24 mouse cellular contexts compared by ENCODE assay signal in genomic region chr8:44884399-44885006, GRCm38 (mm10). TPM values are rescaled to one million over a fixed set of nuclear protein-coding genes. Genes with fewer than 3 reads are reported as not detected.
A peak's percentile ranks its signal among the peaks of the same experiment; 100 is the strongest.
DNase-seq lines count a peak whose midpoint lies in the region; ATAC-seq lines count a peak whose summit lies in the region.
"Had no signal": no experiment of that assay in that cellular context is flagged by ENCODE, and none has a peak within 500 bp of the region (broad histone marks: within the 10 kb centered on the region; RNA-seq: fewer than 3 reads in every experiment).

No protein-coding gene starts in this region.

- no peak overlapping the region for H3K4me3 ChIP-seq in lung, embryonic 15.5 days
- H3K4me3 ChIP-seq in midbrain, embryonic 15.5 days: no peak overlapping the region
- no peak overlapping the region for H3K4me3 ChIP-seq in midbrain, embryonic 13.5 days (replicated peaks)
- H3K4me3 ChIP-seq: forebrain, embryonic 10.5 days; gastrocnemius, adult 2 months; heart, embryonic 12.5 days; heart, embryonic 15.5 days had no signal

- intact Hi-C loops in heart, postnatal 25 days (cut with DNase I): no loop called here

- no peak overlapping the region for H3K4me2 ChIP-seq in lung, embryonic 15.5 days
- no peak overlapping the region for H3K4me2 ChIP-seq in midbrain, embryonic 15.5 days
- H3K4me2 ChIP-seq in midbrain, embryonic 13.5 days (replicated peaks): no peak overlapping the region
- H3K4me2 ChIP-seq: heart, embryonic 12.5 days; heart, embryonic 15.5 days; hindbrain, embryonic 14.5 days had no signal

- H3K9me3 ChIP-seq in lung, embryonic 15.5 days: no peaks in the 10 kb centered on the region
- H3K9me3 ChIP-seq in midbrain, embryonic 15.5 days: no peaks in the 10 kb centered on the region
- no peaks in the 10 kb centered on the region for H3K9me3 ChIP-seq in midbrain, embryonic 13.5 days
- H3K9me3 ChIP-seq: forebrain, embryonic 10.5 days; heart, embryonic 15.5 days had no signal

- DNase-seq in heart, adult 11 months: peak; percentile 17
- DNase-seq in heart, postnatal 25 days (ENCODE audit: low spot score): no peak
- DNase-seq in lung, postnatal 4 days: no peak
- DNase-seq: adrenal gland, adult 8-10 months; adrenal gland, postnatal 25 days; cerebellum, adult 18-20 months; cerebellum, adult 9-10 months; cerebellum, postnatal 14 days; forebrain, postnatal 0 days; gastrocnemius, adult 2 months; gastrocnemius, postnatal 14 days; heart, adult 18-20 months; heart, postnatal 10 days; heart, postnatal 4 days had no signal

- no peaks in the 10 kb centered on the region for H3K36me3 ChIP-seq in lung, embryonic 15.5 days
- H3K36me3 ChIP-seq in midbrain, embryonic 15.5 days (replicated peaks): no peaks in the 10 kb centered on the region
- H3K36me3 ChIP-seq in midbrain, embryonic 13.5 days: no peaks in the 10 kb centered on the region
- H3K36me3 ChIP-seq: forebrain, embryonic 10.5 days; heart, embryonic 12.5 days; heart, embryonic 15.5 days had no signal

- peak; percentile 67; the same call in 1 of the 2 replicates for ATAC-seq in lung, embryonic 15.5 days (ENCODE audit: borderline replicate concordance, extremely low read depth, low FRiP score, low TSS enrichment)
- peak; percentile 66; the same call in 1 of the 2 replicates for ATAC-seq in midbrain, embryonic 15.5 days (replicated peaks)
- ATAC-seq in midbrain, embryonic 13.5 days: no peak
- ATAC-seq: activated CD4-positive, CD25-positive, alpha-beta regulatory T cell, adult 4 months; forebrain, embryonic 14.5 days; forebrain, postnatal 0 days; hindbrain, postnatal 0 days had no signal

- H3K4me1 ChIP-seq in lung, embryonic 15.5 days: no peaks in the 10 kb centered on the region
- H3K4me1 ChIP-seq in midbrain, embryonic 15.5 days: no peaks in the 10 kb centered on the region
- H3K4me1 ChIP-seq in midbrain, embryonic 13.5 days (replicated peaks): no peaks in the 10 kb centered on the region
- H3K4me1 ChIP-seq: heart, embryonic 12.5 days; heart, embryonic 15.5 days had no signal

- no peak overlapping the region for H3K27ac ChIP-seq in lung, embryonic 15.5 days
- no peak overlapping the region for H3K27ac ChIP-seq in midbrain, embryonic 15.5 days
- H3K27ac ChIP-seq in midbrain, embryonic 13.5 days: no peak overlapping the region
- H3K27ac ChIP-seq: forebrain, embryonic 10.5 days; gastrocnemius, adult 2 months; heart, embryonic 15.5 days; hindbrain, embryonic 14.5 days; hindbrain, postnatal 0 days had no signal

- 19% methylated on average over 8 of the region's 8 CpGs for WGBS in lung, embryonic 15.5 days
- 62% methylated on average over 8 of the region's 8 CpGs for WGBS in midbrain, embryonic 15.5 days
- 65% methylated on average over 8 of the region's 8 CpGs for WGBS in midbrain, embryonic 13.5 days

- no peak overlapping the region for H3K9ac ChIP-seq in lung, embryonic 15.5 days
- no peak overlapping the region for H3K9ac ChIP-seq in midbrain, embryonic 15.5 days
- H3K9ac ChIP-seq in midbrain, embryonic 13.5 days (replicated peaks): no peak overlapping the region
- H3K9ac ChIP-seq: forebrain, postnatal 0 days; heart, embryonic 12.5 days; heart, embryonic 15.5 days; hindbrain, embryonic 14.5 days had no signal

- no peaks in the 10 kb centered on the region for H3K27me3 ChIP-seq in lung, embryonic 15.5 days
- no peaks in the 10 kb centered on the region for H3K27me3 ChIP-seq in midbrain, embryonic 15.5 days (replicated peaks)
- H3K27me3 ChIP-seq in midbrain, embryonic 13.5 days: no peaks in the 10 kb centered on the region
- H3K27me3 ChIP-seq: heart, embryonic 12.5 days; heart, embryonic 15.5 days had no signal

RNA-seq across cellular contexts. Expression of gene Fat1, which starts 50.7 kb away (rescaled TPM):
- total RNA-seq in heart, postnatal 25 days (2021): 10 to 100 TPM; 18.8 to 19.0 TPM
- polyA plus RNA-seq in lung, embryonic 15.5 days (2015; fragmentation: Nextera tagmentation; extraction: Ambion mirVana): 16.2 and 19.1 TPM in 2 replicates
- 11.8 and 14.0 TPM in 2 replicates for polyA plus RNA-seq in midbrain, embryonic 15.5 days (2015; fragmentation: Nextera tagmentation; extraction: Ambion mirVana)
- 10.9 and 11.9 TPM in 2 replicates for polyA plus RNA-seq in midbrain, embryonic 13.5 days (2015; fragmentation: Nextera tagmentation; extraction: Ambion mirVana)
